Mouse (Mus musculus) gastrocnemius, adult 8-10 months (tissue): Measurements from ENCODE around the gene Pdgfd. TPM values are rescaled to one million over a fixed set of nuclear protein-coding genes. Genes with fewer than 3 reads are reported as not detected.

Experiments
- DNase-seq, 2 experiments: peaks; one replicate each; pipeline ENCODE4 v3.0.0; 2022; ENCODE audit warnings: low spot score in 2 of 2
- total RNA-seq, 4 experiments: library from RNA; stranded (reverse); gene quantifications; 2 replicates each; pipeline ENCODE4 v1.2.4; 2022

The Pdgfd gene
- total RNA-seq, 4 experiments from 2014 or later, result 2.3 to 3.3 (median 2.8) TPM

GRCm38 (mm10) chr9:6305847-6306246, 137.5 kb downstream of the Pdgfd start:
- DNase-seq, result no peak

DNA sequence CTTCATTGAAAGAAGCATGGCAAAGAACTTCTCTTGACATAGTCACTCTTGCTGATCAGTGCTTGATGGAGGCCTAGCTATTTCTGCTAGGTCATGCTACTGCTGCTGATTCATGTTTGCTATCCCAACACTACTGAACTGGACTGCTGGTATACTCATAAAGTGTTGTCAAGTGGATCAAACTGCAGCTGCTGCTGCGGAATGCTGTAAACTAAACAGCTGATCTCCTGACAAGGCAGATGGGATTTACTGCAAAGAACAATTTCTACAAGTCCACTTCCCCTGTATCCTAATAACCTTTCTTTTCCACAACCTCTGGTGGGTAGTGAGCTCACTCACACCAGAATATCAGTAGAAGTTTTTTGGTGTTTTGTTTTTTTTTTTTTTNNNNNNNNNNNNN, 148.7 kb downstream of the Pdgfd start:
- DNase-seq, result no peak

DNA sequence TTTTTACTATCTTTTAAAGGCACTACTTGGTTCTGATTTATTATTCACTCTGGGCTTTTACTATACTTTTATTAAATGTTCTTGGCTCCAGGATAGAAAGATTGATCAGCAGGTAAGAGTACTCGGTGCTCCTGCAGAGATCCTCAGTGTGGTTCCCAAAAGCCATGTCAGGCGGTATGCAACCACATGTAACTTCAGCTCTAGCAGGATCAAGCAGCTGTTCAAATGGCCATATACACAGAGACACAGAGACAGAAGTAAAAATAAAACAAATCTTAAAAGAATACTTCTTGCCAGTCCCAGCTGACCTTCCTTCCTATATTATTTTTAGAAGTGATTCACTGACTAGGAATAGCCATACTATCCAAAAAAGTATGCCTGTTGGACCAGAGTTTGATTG, 157.0 kb downstream of the Pdgfd start:
- DNase-seq, result no peak

DNA sequence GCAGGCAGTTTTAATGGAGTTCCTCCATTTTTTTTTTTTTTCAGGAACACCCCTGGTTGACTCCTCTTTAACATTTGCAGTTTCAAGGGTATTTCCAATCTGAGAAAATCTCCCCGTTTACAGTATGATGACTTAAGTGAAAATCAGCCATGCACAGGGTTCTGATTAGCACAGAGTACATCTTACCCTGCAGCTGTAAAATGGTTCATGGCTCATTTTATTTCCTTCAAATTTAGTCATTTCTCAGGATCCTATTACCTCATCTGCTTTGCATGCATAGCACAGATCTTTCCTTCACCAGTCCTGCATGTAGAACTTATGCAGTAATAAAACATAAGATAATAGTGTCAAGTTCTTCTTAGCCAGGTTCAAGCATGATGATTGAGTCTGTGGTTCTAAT, 165.1 kb downstream of the Pdgfd start:
- DNase-seq, result no peak

GRCm38 (mm10) chr9:6336236-6336635, 167.9 kb downstream of the Pdgfd start:
- no peak for DNase-seq

DNA sequence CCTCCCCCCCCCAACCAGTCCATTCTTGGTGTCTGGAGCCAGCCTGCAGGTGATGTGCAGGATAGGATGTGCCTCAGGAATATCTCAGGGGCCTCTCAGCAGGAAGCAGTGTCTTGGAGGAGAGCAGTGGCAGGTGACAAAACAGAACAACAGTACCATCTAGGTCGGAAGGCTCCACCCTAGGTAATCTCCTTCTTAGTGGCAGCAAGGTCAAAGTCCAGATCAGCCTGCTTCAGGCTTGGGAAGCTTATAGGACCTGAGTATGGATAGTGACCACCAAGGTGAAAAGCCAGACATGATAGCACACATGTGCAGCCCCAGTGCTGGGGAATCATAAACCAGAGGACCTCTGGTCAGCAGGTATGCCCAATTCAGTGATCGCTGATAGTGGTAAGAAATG, 169.5 kb downstream of the Pdgfd start:
- DNase-seq, result no peak

DNA sequence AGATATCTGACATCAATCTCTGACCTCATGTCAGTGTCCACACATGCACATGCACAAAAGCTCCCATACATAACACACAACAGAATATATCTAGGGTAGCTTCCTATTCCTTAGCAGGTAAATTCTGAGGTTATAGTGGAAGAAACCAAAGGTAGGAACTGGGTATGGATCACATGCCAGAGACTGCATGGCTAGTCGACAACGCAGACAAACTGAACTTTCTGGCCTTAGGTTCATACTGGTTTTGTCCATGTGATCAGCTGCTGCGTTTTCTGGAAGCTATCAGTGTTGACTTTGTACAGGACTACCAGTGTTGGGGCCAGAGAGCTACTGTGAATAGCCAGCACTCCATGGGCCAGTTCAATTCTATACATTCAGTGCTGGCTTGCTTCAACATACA, 170.0 kb downstream of the Pdgfd start:
- DNase-seq, result no peak

DNA sequence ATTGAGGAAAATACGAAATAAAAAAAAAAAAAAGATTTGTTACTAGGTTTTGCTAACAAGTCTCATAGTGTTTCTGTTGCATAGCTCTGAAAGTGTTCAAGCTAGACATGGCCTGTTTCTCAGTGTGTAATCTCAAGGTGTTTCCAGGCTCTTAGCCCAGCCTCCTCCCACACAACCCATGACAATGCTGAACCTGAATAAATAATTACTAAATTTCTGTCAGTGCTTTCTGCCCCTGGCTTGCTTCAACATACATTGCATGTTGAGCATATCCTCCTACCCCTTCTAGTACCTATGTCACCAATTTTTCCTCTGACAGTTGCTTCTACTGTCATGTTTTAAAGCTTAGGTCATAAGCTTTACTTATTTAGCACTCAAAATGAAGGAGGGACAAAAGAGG, 171.0 kb downstream of the Pdgfd start:
- no peak for DNase-seq

DNA sequence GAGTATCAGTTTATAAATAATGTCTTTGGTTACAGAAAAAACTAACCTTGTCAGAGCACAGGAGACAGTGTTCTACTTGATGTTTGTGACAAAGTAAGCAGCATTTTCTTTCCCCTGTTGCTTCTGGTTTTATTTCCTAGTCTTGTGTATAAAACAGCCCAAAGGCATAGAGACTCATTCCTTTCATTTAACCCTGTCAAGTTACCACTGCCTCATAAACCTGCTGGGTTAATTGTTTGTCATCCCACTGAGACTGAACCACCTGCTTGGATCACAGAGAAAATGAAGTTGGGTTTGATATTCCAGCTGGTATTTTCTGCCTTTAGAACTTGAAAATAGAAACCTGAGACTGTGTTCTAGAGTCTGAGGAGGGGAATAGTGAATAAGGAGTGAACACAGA, 172.4 kb downstream of the Pdgfd start:
- no peak for DNase-seq

DNA sequence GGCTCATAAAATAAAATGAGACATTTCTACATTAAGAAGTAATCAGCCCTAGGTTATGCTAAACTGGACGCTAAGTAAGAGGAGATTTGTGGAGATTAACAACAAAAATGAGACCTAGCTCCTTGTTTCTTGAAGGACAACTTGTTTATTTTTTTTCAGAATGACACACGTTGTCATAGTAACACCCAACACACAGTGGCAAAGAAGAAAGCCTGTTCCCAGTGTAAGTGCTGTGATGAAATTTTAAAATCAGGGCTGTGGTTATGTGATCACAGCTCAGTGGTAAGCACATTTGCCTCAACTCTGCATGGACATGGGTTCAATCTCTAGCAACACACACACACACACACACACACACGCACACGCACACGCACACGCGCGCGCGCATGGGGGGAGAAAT, 174.5 kb downstream of the Pdgfd start:
- no peak for DNase-seq

DNA sequence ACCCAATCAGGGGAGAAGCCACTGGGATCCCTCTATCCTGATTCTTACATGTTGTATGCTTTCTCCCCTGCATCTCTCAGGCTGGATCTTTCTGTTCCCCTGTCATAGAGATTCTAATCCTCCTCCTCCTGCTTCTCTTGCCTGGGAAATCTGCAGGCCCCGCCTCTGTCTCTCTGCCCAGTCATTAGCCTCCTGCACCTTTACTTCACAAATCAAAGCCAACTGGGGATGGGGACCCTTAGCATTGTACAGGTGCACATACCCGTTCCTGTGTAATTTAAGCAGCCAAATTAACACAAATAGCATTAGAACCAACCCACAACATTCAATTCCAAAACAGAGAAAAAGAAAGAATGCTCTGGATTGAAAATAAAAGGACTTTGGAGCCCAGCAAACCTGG, 176.1 kb downstream of the Pdgfd start:
- no peak for DNase-seq

GRCm38 (mm10) chr9:6344924-6345323, 176.5 kb downstream of the Pdgfd start:
- no peak for DNase-seq

DNA sequence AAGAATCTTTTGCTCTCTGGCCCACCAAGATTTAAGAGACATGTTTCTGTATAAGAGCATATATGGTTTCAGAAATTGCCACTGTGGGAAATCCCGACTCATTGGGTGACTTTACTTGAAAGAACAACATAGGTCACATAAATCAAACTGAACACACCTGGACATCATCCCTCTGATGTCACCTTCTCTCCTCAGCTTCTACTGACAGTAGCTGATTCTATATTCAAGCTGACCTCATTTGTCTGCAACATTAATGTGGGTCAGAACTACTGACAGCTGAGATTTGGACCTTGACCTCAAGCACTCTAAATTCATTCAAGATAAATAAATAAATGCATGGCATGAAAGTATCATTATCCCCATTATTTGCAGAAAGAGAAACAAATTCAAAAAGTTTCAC, 177.0 kb downstream of the Pdgfd start:
- no peak for DNase-seq

DNA sequence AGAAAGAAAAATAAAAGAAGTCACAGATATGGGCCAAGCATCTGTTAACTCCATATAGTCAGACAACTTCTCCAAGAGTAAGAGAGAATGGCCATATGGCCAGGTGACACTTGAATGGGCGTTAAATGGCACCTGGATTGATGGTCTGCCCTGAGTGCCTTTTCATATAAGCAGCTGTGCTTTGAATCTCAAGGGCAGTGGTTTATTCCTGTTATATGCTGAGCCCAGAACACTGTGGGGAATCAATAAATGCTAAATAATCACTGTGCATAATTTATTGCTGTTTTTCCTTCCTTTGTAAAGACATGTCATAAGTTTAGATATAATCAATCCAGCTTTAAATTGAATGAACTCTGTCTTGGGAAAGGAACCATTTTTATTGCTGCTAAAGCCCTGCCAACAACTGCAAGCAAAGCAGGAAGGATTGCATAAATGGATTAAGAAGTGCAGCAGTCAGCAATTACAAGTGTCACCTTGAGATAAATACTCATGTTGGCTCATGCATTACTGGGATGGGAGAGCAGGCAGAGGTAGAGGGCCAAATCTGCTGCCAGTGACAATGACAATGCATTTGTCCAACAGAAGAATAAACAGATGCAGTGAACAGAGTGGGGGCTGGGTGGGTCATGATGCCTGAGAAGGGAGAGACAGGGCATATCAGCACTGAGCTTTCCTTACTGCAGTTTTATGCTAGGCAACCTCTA, 185.0 kb downstream of the Pdgfd start:
- no peak for DNase-seq

GRCm38 (mm10) chr9:6360795-6361194, 192.4 kb downstream of the Pdgfd start:
- no peak for DNase-seq

DNA sequence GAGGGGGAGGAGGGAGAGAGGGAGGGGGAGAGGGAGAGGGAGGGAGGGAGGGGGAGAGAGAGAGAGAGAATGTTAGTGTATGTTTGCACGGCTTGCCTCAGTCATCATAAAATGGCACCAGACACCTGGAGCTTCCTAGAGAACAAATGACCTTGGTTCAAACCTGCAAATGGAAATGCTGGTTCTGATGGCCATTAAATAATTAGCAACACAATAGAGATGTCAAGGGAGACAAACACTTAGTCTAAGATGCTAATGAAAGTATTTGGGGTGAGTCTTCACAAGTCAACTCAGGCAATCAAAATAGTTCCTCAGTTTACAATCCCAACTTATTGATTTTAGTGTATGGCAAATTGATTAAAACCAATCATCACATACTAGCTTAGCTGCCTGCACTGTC, 198.2 kb downstream of the Pdgfd start:
- no peak for DNase-seq

GRCm38 (mm10) chr9:6401764-6402163, 233.4 kb downstream of the Pdgfd start:
- DNase-seq, result no peak

- no peak for DNase-seq
These were observed 238.2 kb downstream of the Pdgfd start for GRCm38 (mm10) chr9:6406535-6406934.

GRCm38 (mm10) chr9:6407972-6408371, 239.6 kb downstream of the Pdgfd start:
- DNase-seq, result no peak

DNA sequence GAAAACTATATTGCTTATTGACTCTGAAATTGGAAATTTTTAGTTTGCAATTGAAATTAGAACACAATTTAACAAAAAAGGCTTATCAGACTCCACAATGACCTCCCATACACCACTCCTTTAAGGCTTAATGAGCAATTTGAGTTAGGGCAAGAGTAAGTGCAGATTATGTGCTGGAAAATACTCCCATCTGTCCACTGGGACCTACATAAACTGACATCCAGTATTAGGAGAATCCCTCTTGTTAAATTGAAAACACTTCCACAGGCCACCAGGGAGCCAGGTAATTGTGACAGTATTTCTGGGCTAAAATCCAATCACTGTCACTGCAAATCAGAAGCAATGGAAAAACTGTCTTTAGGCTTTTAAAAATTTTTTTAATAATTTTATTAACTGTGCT, 256.2 kb downstream of the Pdgfd start:
- no peak for DNase-seq
